Mouse (Mus musculus) G1E (cell line): ENCODE measurements at regions not wholly inside any gene's neighbourhood (a gene's known extent, or its start where the extent isn't known, plus 50 kb on each side); places are given as distances from the start of the nearest gene placed in this dataset.

Experiments
- CTCF ChIP-seq: IDR thresholded peaks from 2 replicates; pipeline ENCODE4 v1.5.1; 2012; ENCODE audit warnings: low read depth, low read length, inconsistent platforms, mixed read lengths
- GATA1 ChIP-seq: IDR thresholded peaks from 2 replicates; pipeline ENCODE4 v1.6.1; 2012; ENCODE audit warnings: borderline replicate concordance, low read length, inconsistent platforms, mixed read lengths
- TAL1 ChIP-seq: conservative IDR thresholded peaks from 2 replicates; pipeline ENCODE4 v1.6.1; 2012; ENCODE audit warnings: low read depth, low read length, inconsistent platforms, mixed read lengths

DNA sequence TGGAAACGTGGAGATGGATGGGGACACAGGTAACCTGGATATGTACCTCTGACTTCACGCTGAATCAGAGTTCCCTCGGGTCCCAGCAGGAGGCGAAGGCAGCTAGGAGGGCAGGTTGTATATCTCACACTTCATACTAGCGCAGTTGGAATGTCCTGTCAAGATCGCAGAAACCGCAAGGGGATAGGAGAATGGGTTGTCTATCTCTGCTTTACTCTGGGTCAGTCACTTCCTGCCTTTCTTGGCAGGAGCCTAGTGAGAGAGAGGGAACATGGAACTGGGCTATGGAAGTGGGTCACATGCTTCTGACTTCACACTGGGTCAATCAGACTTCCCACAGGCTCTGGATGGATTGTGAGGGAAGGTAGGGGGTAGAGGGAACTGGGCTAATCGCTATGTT, 233.4 kb downstream of the Drd1 start:
- TF ChIP-seq CTCF: no peak
- no peak for TF ChIP-seq TAL1
- no peak for TF ChIP-seq GATA1
